Mouse (Mus musculus) intestine, embryonic 15.5 days (tissue): Measurements from ENCODE around the gene Phc2. TPM values are rescaled to one million over a fixed set of nuclear protein-coding genes. Genes with fewer than 3 reads are reported as not detected.

Experiments
- ATAC-seq: fragments of 200-750 bp; cut with Nextera tagmentation; 2 replicates; pipeline ENCODE4 v1.8.0; 2017; ENCODE audit warnings: moderate TSS enrichment, moderate library complexity
- H3K27ac ChIP-seq: fragments of 300-500 bp; sonication (generic); 2 replicates; pipeline ENCODE4 v1.5.1; 2015; ENCODE audit warnings: mild to moderate bottlenecking, inconsistent platforms
- H3K27me3 ChIP-seq: fragments of 300-500 bp; sonication (generic); replicated peaks from 2 replicates; pipeline ENCODE4 v1.6.1; 2015; ENCODE audit warnings: inconsistent platforms
- H3K36me3 ChIP-seq: fragments of 300-500 bp; sonication (generic); 2 replicates; pipeline ENCODE4 v1.6.1; 2015; ENCODE audit warnings: inconsistent platforms
- H3K4me1 ChIP-seq: fragments of 300-500 bp; sonication (generic); replicated peaks from 2 replicates; pipeline ENCODE4 v1.6.1; 2015; ENCODE audit warnings: inconsistent platforms
- H3K4me2 ChIP-seq: fragments of 300-500 bp; sonication (generic); replicated peaks from 2 replicates; pipeline ENCODE4 v1.6.1; 2015; ENCODE audit warnings: mild to moderate bottlenecking, inconsistent platforms
- H3K4me3 ChIP-seq: fragments of 300-500 bp; sonication (generic); replicated peaks from 2 replicates; pipeline ENCODE4 v1.5.1; 2015; ENCODE audit warnings: inconsistent platforms
- H3K9ac ChIP-seq: fragments of 300-500 bp; sonication (generic); 2 replicates; pipeline ENCODE4 v1.6.1; 2015; ENCODE audit warnings: inconsistent platforms
- H3K9me3 ChIP-seq: fragments of 300-500 bp; sonication (generic); 2 replicates; pipeline ENCODE4 v1.6.1; 2016; ENCODE audit warnings: inconsistent platforms
- WGBS: fragments of 180-500 bp; shearing (Covaris S2); methylation state at CpG from one replicate; pipeline ENCODE4 v1.1.7; 2015; 5-methylcytosine and 5-hydroxymethylcytosine counted together
- polyA plus RNA-seq: library from polyadenylated mRNA; unstranded; fragments of >200 nt; fragmentation: Nextera tagmentation; extraction: Ambion mirVana; gene quantifications from 2 replicates; pipeline ENCODE4 v1.2.1, GENCODE M21; 2015

The Phc2 gene
- polyA plus RNA-seq, 1 experiment from 2014 or later = 42.3 TPM

DNA sequence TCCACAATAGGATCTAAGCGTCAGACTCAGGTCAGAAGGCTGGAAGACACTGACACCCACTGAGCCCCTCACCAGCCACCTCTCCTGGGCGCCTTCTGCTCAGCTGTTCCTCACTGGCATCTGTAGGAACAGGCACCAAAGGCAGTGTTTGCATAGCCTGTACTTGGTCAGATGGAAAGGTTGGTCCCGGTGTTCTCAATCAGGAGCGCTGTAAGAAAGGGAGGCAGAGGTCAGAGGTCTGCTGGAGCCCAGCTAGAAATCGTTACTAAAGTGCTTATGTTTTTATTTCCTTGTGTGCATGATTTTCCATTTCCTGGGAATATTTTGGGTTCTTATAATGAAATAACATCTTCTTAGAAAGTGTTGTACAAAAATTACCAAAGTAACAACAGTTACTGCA lies 87.4 kb downstream of the Phc2 start:
- no peak overlapping the region for H3K9ac ChIP-seq
- H3K4me2 ChIP-seq = no peak overlapping the region
- no peak overlapping the region for H3K4me3 ChIP-seq
- H3K27ac ChIP-seq = no peak overlapping the region
- peaks cover 26% of the 10 kb centered on the region for H3K36me3 ChIP-seq
- ATAC-seq = no peak
- H3K9me3 ChIP-seq = no peaks in the 10 kb centered on the region
- H3K27me3 ChIP-seq = no peaks in the 10 kb centered on the region
- WGBS = 57% methylated on average over 5 of the region's 5 CpGs
- H3K4me1 ChIP-seq = peaks cover 20% of the 10 kb centered on the region

DNA sequence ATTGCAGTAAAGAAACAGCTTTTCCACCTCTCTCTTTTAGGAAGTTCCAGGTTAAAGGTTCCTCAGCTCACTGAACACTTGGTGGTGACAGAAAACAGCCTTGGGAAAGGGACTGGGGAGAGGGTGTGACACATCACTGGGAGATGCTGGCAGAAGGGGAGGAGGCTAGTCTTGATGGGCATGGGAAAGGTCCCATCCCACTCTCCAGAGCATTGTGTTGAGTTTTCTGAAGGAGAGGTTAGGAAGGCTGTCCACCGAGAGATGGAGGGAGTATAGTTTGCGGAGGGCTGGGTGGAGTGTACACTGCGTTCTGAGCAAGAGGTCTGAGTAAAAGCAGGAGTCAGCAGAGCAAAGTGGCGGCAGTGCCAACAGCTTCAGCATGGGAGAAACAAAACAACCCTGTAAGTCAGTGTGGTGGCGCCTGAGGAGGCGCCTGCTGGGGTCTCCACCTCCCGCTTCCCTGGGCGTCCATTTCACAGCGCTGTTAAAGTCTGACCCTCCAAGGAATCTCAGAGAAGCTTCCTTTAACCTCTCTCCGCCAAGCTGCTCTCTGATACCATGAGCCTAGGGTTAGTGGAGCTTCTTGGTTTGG lies 88.0 kb downstream of the Phc2 start:
- H3K36me3 ChIP-seq = peaks cover 32% of the 10 kb centered on the region
- no peaks in the 10 kb centered on the region for H3K9me3 ChIP-seq
- H3K4me3 ChIP-seq = no peak overlapping the region
- H3K4me2 ChIP-seq = no peak overlapping the region
- ATAC-seq = no peak
- WGBS = 60% methylated on average over 10 of the region's 10 CpGs
- H3K27me3 ChIP-seq = no peaks in the 10 kb centered on the region
- H3K9ac ChIP-seq = no peak overlapping the region
- peaks cover 15% of the 10 kb centered on the region for H3K4me1 ChIP-seq
- no peak overlapping the region for H3K27ac ChIP-seq

DNA sequence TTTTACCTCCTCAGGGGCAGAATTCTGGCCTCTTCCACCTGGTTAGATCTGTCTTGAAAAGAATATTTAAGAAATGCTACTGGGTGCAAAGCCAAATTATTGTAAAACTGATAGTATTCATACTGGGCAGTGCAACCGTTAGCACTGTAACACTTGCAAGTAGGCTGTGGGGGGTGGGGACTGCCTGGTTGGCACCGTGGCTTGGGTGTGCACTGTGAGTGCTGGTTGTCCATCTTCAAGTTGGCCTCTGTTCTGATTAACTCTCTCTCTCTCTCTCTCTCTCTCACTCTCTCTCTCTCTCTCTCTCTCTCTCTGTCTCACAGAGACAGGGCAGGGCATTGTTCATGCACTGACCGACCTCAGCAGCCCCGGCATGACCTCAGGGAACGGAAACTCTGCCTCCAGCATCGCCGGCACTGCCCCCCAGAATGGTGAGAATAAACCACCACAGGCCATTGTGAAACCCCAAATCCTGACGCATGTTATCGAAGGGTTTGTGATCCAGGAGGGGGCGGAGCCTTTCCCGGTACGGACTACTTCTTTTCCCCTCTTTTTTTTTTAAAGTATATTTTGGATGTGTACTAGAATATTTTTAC lies 88.6 kb downstream of the Phc2 start:
- Histone ChIP-seq H3K4me1 (peaks cover 9% of the 10 kb centered on the region), H3K27me3 (no peaks in the 10 kb centered on the region), H3K9ac (no peak overlapping the region), H3K9me3 (no peaks in the 10 kb centered on the region), H3K4me2 (no peak overlapping the region), H3K27ac (no peak overlapping the region), H3K36me3 (peaks cover 35% of the 10 kb centered on the region), H3K4me3 (no peak overlapping the region)
- 77% methylated on average over 12 of the region's 12 CpGs for WGBS
- ATAC-seq = no peak

DNA sequence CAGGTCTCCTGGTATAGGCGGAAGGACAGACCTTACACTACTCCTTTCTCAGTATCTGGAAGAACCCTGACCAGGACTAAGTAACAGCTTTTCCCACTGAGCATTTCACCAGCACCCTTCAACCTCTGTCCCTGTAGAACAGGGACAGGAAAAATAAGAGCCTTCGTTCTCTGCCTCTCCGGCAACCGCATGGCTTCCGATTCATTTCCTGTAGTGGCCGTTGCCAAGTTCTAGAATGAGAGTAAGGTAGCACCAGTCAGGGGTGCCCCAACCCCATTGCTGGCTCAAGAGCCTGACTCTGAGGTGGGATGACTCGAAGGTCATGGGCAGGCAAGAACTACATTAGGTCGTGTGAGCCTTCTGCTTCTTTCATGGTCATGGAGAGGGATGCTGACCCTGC lies 90.7 kb downstream of the Phc2 start:
- Histone ChIP-seq H3K9me3 (no peaks in the 10 kb centered on the region), H3K27ac (no peak overlapping the region), H3K27me3 (no peaks in the 10 kb centered on the region), H3K4me1 (peaks cover 5% of the 10 kb centered on the region), H3K36me3 (peaks cover 52% of the 10 kb centered on the region), H3K4me3 (no peak overlapping the region), H3K4me2 (no peak overlapping the region), H3K9ac (no peak overlapping the region)
- no peak for ATAC-seq
- WGBS = 89% methylated on average over 8 of the region's 8 CpGs

DNA sequence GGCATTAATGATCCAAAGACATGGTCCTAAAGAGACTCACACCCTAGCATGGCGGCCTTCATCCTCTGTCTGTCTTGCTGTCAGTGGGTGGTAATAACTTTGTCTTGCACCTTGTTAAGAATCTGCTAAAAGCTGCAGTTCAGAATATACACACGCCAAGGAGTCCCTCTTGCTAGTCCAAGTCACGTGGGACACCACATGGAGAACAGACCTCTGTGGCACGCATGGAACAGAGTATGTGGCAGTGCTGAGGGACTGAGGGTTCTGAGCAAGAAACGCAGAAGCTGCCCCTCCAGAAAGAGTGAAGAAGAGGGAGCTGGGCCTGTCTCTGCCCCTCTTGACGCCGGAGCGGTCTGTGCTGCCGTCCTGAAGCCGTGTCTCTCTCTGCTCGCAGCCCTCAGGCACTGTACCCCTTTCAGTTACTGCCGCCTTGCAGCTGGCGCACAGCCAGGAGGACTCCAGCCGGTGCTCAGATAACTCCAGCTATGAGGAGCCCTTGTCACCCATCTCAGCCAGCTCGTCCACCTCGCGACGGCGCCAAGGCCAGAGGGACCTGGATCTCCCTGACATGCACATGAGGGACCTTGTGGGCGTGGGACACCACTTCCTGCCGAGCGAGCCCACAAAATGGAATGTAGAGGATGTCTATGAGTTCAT lies 93.2 kb downstream of the Phc2 start:
- WGBS = 83% methylated on average over 22 of the region's 22 CpGs

DNA sequence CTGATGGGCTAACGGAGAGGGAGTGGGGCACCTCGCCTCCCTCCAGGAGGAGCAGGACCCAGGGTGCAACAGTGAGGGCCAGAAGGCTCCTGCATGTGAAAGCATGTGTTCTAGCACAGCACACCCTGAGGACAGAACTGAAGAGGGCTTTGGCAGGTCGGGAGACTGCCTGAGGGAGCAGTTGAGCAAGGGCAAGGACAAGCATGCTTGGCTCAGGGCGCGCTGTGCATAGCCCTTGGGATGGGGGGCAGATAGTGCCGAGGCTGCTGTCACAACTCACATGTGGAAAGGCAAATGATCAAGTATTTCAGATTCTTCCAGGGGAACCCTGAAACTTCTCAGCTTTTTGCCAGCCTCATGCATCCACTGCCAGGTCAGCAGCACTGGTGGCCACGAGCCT lies 93.8 kb downstream of the Phc2 start:
- Histone ChIP-seq H3K9me3 (no peaks in the 10 kb centered on the region), H3K4me3 (no peak overlapping the region), H3K27me3 (no peaks in the 10 kb centered on the region), H3K27ac (no peak overlapping the region), H3K4me1 (no peaks in the 10 kb centered on the region), H3K9ac (no peak overlapping the region), H3K4me2 (no peak overlapping the region), H3K36me3 (peaks cover 71% of the 10 kb centered on the region)
- 88% methylated on average over 7 of the region's 7 CpGs for WGBS
- ATAC-seq = no peak

More for the DNA sequence above, 93.2 kb downstream of the Phc2 start:
- Histone ChIP-seq H3K36me3 (peaks cover 69% of the 10 kb centered on the region), H3K4me3 (no peak overlapping the region), H3K9me3 (no peaks in the 10 kb centered on the region), H3K27me3 (no peaks in the 10 kb centered on the region), H3K27ac (no peak overlapping the region), H3K4me1 (no peaks in the 10 kb centered on the region), H3K4me2 (no peak overlapping the region), H3K9ac (no peak overlapping the region)
- no peak for ATAC-seq

DNA sequence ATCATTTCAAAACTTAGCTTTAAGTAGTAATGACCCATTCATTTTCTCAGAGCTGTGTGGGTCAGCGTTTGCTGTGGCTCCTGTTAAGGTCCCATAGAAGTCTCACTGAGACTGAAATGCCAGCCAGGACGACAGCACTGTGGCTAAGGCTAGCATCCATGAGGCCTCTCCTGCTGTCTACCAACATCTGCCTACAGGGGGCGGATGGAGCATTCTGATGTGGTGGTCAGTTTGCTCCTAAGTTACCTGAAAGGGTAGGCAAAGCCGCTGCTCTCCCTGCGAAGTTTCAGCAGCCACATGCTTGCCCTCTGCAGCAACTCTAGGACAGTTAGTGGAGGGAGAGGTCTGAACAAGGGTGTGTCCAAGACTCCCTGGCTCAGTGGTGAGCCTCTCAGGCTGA lies 96.5 kb downstream of the Phc2 start:
- Histone ChIP-seq H3K9me3 (no peaks in the 10 kb centered on the region), H3K4me1 (no peaks in the 10 kb centered on the region), H3K27ac (no peak overlapping the region), H3K36me3 (peaks cover 62% of the 10 kb centered on the region), H3K4me3 (no peak overlapping the region), H3K27me3 (no peaks in the 10 kb centered on the region), H3K9ac (no peak overlapping the region), H3K4me2 (no peak overlapping the region)
- ATAC-seq = no peak
- WGBS = 60% methylated on average over 5 of the region's 5 CpGs

DNA sequence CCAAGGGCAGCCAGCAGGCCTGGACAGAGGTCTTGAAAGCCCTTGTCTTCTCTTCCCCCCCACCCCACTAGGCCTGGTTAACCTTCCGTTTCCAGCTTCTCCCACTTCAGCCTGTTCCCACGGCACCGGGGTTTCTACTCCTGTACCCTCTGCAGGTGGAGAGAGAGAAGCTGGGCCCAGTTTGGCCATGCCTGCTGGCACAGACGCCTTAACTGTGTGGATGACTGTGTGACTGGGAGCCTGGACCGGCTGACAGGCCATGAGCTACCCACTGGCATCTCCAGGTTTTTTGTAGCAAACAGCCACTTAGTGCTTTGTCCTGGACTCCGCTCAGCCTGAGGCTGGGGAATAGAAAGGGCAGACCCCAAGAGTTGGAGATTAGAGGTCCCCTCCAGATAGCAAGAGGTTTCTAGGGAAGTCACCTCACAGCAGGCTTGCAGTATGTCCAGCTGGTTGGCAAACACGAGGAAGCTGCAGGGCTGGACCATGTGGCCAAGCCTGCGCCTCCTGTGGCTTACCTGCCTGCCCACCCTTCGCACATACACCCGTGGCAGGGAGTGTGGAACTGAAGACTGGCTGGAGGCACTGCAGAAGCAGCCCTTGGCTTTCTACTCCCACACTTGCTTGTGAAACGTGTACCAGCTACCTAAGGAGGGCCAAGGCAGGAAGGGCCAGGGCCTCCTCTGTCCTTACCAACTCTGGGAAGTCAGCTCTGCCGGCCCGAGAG lies 97.7 kb downstream of the Phc2 start:
- H3K36me3 ChIP-seq = peaks cover 51% of the 10 kb centered on the region
- 90% methylated on average over 13 of the region's 13 CpGs for whole genome bisulfite sequencing
- H3K9me3 ChIP-seq = no peaks in the 10 kb centered on the region
- no peak overlapping the region for H3K9ac ChIP-seq
- H3K27ac ChIP-seq = no peak overlapping the region
- no peak for ATAC-seq
- no peak overlapping the region for H3K4me3 ChIP-seq
- H3K4me1 ChIP-seq = no peaks in the 10 kb centered on the region
- no peak overlapping the region for H3K4me2 ChIP-seq
- H3K27me3 ChIP-seq = no peaks in the 10 kb centered on the region

DNA sequence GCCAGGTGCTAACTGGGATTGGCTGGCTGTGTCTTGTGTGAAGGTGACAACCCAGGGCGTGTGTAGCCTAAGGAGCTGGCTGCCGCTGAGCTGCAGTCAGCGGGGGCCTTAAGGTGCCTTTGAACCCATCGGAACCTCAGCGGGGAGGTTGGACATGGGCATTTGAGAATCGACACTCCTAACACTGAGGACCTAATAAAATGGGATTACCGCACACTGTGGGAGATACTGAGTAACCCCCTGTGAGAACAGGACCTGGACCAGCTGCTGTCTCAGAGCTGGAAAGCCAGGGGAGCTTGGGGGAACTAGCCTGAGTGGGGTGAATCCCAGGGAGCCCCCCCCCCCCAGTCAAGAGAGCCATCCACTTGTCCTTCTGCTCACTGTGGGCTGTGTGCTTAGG lies 99.1 kb downstream of the Phc2 start:
- H3K4me1 ChIP-seq = no peaks in the 10 kb centered on the region
- H3K4me3 ChIP-seq = no peak overlapping the region
- peaks cover 38% of the 10 kb centered on the region for H3K36me3 ChIP-seq
- H3K9me3 ChIP-seq = no peaks in the 10 kb centered on the region
- 96% methylated on average over 7 of the region's 7 CpGs for WGBS
- no peaks in the 10 kb centered on the region for H3K27me3 ChIP-seq
- no peak overlapping the region for H3K27ac ChIP-seq
- H3K4me2 ChIP-seq = no peak overlapping the region
- no peak overlapping the region for H3K9ac ChIP-seq
- no peak for ATAC-seq

DNA sequence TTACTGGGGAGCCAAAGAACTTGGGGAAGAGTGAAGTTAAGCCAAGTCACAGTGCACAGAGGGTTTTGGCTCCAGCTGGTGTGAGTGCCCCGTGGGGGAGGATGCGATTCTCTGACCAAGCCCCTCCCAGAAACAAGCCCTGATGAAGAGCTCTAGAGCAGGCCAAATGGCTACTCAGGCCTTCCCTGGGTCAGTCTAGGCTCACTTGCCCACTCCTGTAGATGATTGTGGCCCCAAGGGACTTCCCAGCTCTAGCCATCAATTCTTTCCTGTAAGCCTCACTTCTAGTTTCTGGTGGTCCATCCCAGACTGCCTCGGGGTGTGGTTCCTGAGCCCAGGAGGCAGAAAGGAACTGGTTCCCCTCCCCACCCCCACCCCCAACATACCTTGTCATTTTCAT lies 100.6 kb downstream of the Phc2 start, which contains the start of gene A3galt2:
Gene A3galt2, plus strand, starts transcription at position 301 of the 400 bp plus-strand sequence.
- H3K4me1 ChIP-seq = no peaks in the 10 kb centered on the region
- no peak within 1 kb of the TSS for H3K4me2 ChIP-seq
- H3K4me3 ChIP-seq = no peak within 1 kb of the TSS
- 66% methylated on average over 3 of the region's 3 CpGs for WGBS
- no peaks in the 10 kb centered on the region for H3K9me3 ChIP-seq
- H3K27me3 ChIP-seq = no peaks in the 10 kb centered on the region
- no peak within 1 kb of the TSS for H3K27ac ChIP-seq
- H3K36me3 ChIP-seq = peaks cover 25% of the 10 kb centered on the region
- no peak within 1 kb of the TSS for H3K9ac ChIP-seq
- no peak for ATAC-seq

DNA sequence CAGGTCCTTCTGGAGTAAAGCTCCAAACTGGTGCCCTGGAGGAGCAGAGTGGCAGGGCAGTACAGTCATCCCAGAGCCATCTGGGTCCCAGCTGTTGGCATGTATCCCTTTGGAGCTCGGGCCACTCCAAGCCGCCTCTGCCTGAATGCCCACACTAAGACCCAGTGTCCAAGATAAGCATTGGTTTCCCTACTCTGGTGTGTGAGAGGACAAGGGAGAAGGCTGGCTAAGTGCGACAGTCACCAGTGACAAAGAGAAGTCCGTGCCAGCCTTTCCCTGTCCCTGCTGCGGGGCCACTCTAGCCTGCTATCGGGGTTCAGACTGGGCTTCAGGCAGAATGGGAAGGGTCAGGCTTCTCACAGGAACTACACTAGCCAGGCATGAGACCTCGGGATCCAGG lies 101.4 kb downstream of the Phc2 start:
- Histone ChIP-seq H3K4me3 (no peak overlapping the region), H3K27ac (no peak overlapping the region), H3K9ac (no peak overlapping the region), H3K9me3 (no peaks in the 10 kb centered on the region), H3K36me3 (peaks cover 24% of the 10 kb centered on the region), H3K4me2 (no peak overlapping the region), H3K4me1 (no peaks in the 10 kb centered on the region), H3K27me3 (no peaks in the 10 kb centered on the region)
- WGBS = 82% methylated on average over 7 of the region's 7 CpGs
- ATAC-seq = no peak

DNA sequence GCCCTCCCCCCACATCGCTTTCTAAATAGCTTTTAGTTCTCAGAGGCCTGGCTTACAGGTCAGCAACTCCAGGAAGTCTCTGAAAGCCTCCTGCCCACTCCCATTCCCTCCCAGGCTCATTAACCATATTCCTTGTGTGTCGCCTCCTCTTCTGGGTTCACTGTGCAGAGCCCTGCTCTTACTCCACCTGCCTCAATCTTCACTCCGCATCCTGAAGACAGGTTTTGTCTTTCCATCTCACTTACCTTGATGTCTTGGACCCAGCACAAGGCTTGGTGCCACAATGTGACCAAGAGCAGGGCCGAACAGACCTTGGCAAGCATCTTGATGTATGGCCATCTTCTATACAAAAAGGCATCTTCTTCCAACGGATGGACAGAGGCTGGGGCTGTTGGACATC lies 104.7 kb downstream of the Phc2 start:
- no peak for ATAC-seq
- H3K4me2 ChIP-seq = no peak overlapping the region
- no peaks in the 10 kb centered on the region for H3K9me3 ChIP-seq
- no peak overlapping the region for H3K27ac ChIP-seq
- H3K4me1 ChIP-seq = no peaks in the 10 kb centered on the region
- H3K27me3 ChIP-seq = no peaks in the 10 kb centered on the region
- H3K4me3 ChIP-seq = no peak overlapping the region
- H3K36me3 ChIP-seq = no peaks in the 10 kb centered on the region
- no peak overlapping the region for H3K9ac ChIP-seq
- 70% methylated on average over 5 of the region's 5 CpGs for WGBS
